Mouse (Mus musculus) gastrocnemius, adult 18-20 months (tissue): ENCODE data around the gene Nav2. TPM values are rescaled to one million over a fixed set of nuclear protein-coding genes. Genes with fewer than 3 reads are reported as not detected.

Source experiments
- DNase-seq: peaks from one replicate; pipeline ENCODE4 v3.0.0; 2021; ENCODE audit warnings: low spot score
- total RNA-seq, 2 experiments: library from RNA; stranded (reverse); gene quantifications; 2 replicates each; pipeline ENCODE4 v1.2.3; 2021

Nav2 gene
- total RNA-seq, 2 experiments from 2014 or later, result 35.3 to 35.4 TPM

DNA sequence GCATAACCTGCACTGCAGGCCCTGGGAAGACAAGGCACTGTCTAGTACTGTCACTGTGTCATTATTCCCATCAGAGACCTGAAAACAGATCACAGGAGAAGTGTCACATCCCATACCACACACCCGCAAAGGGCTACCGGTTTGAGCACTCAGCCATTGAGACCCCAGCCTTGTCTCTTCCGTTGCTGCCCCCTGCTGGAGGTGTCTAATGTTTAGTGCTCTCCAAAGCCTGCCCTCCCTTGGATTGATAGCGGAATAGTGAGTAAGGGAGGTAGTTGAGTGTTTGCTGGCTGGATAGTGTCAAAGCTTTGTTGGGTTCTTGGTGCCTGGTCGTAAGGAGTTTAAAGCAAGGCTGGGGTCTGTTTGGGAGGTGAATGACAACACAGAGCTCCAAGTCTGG is 568.1 kb downstream of the Nav2 start:
- no peak for DNase-seq

DNA sequence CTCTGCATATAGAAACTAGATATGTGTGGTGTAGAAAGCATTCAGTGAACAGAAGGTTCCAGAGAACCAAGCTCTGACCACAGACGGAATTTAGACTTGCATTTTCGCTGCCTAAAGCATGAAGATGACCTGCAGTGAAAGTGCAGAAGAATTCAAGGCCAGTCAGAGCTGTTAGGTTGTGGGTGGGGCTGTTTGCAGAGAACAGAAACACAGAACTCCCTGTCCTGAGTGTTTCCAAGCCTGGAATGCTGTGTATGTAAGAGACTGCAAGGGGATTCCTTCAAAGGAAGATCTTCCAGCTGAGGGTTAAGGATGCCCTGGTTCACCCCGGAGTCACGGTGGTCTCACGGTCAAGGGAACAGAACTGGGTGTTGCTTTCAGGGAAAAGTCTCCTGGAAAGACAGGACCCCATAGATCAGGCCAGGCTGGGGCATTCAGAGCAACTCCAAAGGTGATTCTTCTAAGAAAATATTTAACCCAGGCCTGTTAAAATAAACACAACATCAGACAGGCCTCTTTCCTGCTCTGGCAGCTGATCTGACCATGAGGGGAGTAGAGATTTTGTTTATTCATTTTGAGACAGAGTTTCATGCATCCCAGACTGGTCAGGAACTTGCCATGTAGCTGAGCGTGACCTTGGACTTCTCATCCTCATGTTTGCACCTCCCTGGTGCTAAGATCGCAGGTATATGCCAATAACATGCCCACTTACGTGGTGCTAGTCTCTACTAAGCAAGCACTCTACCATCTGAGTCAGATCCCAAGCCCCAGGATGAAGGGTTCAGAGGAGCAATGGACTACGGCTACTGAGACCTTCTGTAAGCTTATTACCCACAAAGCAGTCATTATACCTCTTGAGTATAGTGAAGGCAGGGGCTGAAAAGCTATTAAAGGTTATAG is 568.8 kb downstream of the Nav2 start:
- no peak for DNase-seq

DNA sequence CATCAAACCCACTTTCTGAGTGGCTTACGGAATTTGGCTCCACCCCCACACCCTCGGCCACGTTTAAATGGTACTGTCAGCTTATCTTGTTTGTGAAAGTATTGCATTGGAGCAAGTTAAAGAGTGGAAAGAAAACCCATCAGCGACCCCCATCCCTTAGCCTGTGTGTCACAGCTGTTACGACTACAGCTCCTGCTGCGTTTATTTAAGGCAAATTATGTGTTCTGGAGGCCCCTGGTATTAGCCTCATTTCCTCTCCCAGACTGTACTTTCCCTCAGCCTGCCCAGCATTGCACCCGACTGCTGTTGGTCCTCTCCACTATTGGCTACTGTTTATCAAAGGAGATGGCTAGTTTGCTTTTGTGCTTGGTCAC is 569.4 kb downstream of the Nav2 start:
- DNase-seq, result no peak

DNA sequence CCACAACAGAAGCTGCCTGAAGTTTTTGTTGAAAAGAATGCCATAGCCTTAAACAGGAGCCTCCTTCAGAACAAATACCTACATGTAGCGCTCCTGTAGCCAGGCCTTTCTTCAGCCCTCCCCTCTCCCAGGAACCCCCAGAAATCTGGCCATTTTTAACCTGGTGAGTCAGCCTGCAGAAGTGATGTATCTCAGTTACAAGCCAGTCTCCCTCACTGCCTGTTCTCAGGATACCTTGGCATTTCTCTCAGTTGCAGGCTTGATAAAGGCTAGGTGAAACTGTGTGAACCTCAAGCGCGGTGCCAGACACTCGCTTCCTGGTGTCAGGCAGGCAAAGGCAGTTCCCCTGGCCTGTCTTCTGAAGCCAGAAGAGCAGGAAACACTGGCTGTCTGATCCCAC is 570.4 kb downstream of the Nav2 start:
- no peak for DNase-seq

DNA sequence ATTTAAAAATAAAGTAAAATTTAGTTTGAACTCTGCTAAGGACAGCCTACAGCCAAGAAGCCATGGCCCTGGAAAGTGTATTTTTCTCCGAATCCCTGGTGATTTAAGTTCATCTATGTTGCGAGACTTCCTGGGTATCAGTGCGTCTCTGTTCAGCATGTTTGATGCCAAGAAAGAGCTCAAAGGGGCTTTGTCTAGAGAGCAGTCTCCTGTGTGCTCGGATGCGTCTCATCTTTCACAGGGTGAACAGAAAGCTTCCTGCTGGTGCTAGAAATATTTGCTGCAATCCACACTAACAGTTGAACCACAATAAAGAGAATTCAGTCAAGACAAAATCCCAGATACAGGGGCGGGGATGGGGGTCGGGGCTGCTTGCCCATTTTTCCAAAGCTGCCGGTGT is 572.4 kb downstream of the Nav2 start:
- DNase-seq, result no peak

DNA sequence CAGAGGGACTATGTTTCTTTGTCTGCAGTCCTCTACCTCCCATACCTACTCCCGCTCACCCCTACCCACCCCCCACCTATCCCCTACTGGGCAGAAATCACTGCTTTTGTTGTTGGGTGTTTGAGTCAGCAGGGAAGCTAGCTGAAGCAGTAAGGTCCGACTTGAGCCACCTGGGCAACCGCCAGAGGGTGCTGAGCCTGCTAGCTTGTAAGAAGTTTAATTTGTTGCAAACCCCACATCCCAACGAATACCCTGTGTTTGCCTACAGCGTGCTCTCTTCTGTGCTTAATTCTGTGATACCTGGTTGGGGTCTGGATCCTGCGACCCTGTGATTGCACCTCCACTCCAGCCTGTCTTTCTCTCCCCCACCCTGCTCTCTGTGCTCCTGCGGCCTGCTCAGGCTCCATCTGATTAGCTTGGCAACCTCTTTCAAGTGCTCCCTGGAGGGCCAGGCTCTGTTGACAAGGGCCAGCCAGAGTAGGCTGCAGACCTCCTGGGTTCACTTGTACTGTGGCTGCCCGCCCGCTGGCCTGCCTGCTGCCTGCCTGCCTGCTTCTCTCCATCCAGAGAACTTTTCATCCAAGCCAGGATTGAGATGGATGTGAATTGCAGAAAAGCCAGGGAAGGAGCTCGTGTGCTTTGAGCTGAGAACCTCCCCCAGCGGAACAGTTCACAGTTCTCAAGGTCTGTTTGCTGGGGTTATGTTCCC is 575.7 kb downstream of the Nav2 start:
- DNase-seq, result no peak

DNA sequence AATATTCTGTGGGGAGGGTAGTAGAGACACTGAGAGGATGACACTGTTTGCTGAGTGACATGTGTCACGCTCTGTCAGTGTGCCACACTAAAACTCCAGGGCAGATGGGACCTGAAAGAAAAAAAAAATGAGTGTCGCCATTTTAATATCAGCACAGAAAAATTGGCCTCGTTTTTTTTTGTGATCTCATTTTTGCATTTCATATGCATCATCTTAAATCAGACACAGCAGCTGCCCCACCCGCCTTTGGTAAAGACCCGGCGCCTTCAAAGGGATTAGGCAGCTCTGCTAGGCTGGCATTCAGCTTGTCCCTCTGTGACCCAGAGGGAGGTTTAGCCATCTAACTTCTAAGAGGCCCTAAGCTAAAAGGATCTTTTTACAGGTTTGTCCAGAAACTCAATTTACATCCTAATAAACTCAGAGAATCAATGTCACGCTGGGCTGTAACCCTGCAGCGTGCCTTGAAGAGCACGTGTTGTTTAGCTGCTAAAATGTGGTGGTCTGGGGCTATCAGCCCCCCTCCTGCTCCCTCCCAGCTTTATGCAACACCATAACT is 576.9 kb downstream of the Nav2 start:
- DNase-seq, result no peak

DNA sequence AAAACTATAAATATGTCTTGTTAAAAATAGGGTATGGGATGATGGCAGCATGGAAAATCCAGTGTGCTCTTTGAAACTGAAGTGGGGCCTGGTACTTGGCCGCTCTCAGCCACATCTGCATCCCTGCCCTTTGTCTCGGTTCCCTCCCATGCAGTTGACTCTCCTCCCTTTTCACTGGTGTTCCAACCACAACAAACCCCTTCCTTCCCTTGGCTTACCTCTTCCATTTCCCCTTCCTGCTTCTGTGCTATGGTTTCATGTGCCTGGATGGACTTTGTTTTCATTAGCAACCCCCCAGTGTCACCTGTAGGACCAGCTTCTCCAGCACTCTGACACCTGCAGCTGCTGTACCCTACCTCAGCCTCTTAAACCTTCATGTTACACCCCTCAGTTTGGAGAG is 578.8 kb downstream of the Nav2 start:
- DNase-seq, result no peak

DNA sequence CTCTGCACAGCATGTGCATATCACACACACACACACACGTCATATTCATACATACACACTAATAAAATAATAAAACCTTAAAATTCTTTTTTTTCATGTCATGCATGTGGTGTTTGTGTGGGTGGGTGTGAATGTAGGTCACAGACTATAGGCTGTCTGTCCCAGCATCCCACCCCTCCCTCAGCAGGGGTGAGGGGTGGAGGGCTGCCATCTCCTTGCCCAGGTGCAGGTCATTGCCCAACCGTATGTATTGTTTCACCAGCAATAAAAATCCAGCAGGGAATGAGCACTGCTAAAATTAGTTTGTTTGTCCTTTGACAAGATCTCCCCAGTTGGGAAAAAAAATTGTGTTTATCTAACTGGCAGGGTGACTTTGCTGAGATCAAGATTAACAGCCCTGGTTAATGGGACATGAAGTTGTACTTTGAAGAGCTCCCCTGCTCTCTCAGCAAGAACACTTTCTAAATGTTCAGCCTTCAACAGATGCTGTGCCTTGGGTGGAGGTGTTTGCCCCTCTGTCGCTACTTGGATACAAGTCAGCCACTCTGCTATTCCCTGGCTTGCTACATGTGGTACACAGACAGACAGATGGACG is 580.1 kb downstream of the Nav2 start:
- DNase-seq, result no peak

DNA sequence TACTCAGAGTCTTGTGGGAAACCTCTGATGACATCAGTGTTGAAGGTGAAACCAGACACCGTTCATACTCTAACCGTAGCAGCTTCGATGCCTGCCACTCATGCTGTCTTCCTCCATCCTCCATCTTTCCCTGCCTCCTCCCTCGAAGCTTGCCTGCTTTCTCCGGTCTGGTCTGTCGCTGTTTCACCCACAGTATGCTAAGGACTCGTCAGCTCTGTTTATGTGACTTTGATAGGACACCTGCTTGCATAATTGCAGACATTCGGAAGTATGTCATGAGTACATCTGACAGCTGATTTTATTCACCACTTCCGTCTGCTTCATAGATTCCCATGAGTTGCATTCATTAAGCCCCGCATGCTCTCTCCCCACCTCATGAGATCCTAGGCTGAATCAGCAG is 582.3 kb downstream of the Nav2 start:
- no peak for DNase-seq

DNA sequence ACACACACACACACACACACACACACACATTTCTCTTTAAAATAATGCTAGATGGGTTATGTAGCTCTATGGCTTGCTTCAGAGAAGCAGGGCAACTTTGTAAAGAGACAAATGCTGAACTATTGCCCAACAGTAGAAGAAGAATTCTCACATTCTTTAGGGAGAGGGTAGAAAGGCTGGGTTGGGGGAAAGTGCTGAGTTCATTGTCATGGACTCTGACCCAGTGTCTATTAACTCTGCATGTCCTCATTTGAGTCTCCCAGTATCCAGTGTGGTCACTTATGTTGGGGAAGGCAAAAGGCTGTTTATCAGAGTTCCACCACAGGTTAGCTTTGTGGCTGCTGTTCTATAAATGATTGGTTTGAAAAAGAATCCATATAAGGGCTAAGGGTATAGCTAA is 584.1 kb downstream of the Nav2 start:
- DNase-seq, result no peak

DNA sequence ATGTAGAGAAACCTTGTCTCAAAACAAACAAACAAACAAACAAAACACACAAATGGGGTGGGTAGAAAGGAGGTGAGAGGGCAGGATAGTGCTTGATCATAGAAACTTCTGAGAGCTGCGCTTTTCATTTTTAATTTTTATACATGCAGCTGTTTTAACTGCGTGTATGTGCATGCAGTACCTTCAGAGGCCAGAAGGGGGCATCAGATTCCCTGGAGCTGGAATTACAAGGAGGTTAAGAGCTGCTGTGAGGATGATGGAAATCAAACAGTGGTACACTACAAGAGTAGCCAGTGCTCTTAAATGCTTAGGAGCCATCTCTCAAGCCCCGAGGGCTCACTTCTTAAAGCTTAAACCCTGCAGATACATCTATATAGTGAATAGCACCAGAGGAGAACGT is 584.7 kb downstream of the Nav2 start:
- peak; percentile 16 for DNase-seq

DNA sequence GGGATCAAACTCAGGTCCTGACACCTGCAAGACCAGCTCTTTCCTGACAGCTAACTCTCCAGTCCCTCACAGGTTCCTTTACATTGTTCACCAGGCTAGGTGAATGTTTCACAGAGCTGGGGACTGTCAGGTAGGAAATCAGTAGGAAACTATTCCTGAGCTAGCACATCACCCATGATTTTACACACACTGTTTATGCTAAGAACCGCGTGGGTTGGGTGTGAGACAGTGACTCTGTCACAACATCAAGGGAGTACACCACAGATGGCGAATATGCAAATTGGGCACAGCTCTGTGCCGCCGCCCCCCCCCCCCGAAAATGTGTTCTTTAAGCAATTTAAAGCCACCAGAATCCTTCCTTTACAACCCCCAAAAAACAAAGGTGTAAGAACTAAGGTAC is 586.1 kb downstream of the Nav2 start:
- DNase-seq, result no peak

DNA sequence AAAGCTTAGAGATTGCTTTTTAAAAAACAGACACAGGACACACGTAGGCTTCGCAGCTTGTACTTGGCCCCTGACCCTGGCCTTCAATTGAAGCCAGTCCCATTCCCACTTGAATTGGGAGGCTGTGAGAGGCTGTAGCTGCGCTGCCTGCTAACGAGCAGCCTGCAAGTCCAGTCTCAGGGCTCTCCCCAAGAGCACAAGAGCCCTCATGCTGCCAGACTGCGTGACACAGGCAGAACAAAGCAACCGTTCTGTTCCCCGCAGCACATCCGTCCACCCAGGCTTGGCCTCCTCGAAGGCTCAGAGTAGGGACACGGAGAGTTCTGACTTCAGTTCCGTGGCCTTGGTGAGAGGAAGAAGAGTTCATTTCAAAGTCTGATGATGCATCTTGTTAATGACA is 587.6 kb downstream of the Nav2 start:
- no peak for DNase-seq

DNA sequence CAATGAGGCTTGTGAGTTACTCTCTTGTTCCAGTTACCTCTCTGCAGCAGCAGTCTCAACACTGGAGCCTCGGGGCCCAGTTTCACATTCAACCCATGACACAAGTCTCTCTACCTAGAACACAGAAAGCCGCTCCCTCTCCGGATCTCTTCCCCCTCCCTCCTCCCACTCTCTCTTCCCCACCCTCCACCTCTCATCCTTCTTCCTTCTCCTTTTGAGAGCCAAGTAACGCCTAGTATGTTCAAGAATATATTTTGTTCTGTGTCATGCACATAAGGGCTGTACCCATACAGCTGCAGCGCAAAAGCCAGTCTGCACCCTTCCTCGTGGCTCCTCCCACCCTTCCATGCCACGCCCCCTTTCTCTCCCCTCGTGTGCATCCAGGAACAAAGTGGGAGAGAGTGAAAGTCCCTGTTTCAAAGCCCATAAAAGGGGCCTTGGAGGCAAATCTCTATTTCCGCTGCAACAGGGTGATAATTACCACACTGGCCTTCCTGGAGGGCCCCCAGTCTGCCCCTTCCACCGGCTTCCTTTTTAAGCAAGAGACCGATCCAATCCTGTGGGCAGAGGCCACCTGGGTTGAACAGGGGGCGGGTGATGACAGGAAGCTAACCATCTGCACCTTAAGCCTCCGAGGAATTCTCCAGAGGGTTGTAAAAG is 588.4 kb downstream of the Nav2 start:
- DNase-seq, result no peak

DNA sequence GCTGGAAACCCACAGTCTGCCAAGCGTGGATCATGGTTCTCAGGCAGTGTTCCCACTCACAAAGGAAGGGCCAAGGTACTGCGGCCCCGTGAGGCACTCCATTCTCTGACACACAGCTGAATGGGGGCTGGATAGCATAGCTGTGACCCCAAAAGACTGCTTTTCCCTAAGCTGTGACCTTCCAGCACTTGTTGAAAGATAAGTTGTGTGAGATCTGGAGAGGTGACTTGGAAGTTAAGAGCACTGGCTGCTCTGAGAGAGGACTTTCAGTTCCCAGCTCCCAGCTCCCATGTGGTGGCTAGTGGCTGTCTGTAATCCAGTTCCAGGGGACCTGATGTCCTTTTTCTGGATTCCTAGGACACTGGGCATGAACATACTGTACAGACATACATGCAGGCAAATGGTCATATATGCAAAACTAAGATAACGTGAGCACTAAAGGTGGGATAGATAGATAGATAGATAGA is 588.9 kb downstream of the Nav2 start:
- no peak for DNase-seq

DNA sequence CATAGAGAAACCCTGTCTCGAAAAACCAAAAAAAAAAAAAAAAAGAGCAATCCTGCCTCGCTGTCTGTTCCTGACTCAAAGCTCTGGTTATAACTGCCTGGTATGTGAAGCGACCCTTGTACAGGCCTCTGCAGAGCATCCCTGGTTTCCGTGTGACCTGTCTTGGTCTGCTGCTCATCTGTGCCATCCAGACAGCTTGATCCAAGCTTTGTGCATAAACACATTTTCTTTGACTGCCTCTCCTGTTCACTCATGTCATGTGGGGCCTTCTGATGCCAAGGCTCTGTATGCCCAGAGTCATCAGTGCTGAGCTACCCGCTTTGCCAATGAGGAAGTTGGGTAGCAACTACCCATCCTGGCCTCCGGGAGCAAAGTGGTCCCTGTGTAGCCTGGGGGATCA is 591.1 kb downstream of the Nav2 start:
- DNase-seq, result no peak

DNA sequence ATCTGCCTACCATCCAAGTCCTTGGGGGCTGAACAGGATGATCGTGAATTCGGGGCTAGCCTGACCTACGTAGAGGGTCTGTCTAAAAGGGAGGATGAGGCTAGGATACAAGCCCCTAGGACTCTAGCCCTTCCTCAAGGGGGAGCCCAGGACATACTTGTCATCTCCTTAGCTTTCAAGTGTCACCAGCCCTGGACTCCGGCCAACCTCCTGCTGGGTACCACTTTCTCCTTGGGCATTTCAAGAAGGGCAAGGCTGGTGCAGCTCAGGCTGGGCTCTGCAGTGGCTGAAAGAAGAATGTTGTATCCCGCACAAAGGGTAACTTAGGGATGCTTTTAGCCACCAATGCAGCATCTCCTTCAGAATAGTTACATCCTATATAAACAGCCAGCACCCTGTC is 592.4 kb downstream of the Nav2 start:
- DNase-seq, result no peak

DNA sequence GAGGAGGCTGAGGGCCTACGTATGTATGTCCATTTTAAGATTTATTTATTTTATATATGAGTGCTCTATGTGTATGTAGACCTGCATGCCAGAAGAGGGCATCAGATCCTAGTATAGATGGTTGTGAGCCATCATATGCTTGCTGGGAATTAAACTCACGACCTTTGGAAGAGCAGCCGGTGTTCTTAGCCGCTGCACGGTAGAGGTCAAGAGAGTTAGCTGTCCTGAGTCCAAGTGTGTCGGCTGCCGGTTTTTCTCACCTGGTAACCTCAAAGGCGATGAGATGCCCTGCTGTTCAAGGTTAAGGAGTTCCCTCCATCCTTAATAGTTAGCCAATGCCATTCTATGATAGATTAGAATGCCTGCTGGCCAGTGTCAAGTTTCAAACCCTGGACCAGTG is 594.9 kb downstream of the Nav2 start:
- DNase-seq, result no peak

DNA sequence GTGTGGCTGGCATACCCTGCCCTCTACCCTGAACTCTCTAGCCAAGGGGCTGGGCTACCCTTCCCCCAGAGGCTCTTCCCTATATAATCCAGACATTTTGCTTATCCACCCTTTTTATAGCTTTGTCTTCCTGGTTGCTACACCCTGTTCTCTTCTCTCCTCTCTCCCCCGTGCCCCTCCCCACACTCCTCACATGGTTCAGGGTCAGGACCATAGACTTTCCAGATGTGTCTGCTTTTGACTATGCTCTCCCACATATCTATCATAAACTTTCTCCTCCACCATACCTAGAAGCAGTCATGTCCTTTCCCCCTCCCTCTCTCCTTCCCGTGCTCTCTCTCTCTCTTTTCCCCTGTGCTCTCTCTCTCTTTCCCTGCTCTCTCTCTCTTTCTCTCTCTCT is 595.4 kb downstream of the Nav2 start:
- DNase-seq, result no peak

DNA sequence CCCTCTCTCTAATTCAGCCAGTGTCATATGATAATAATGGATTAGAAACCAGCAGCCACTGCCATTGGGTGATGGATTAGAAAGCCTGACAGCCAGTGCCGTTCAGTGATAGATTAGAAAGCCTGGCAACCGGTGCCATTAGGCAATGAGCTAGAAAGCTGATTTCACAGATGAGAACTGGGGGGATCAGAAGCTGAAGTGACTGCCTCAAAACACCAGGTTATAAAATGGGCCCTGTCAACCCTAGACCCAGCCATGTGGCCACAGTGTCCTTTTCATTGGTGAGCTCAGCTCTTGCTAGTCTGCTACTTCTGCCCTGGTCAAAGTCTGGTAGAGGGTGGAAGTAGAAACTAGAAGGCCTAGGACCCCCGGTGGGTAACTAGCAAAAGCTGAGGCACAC is 595.8 kb downstream of the Nav2 start:
- DNase-seq, result no peak

DNA sequence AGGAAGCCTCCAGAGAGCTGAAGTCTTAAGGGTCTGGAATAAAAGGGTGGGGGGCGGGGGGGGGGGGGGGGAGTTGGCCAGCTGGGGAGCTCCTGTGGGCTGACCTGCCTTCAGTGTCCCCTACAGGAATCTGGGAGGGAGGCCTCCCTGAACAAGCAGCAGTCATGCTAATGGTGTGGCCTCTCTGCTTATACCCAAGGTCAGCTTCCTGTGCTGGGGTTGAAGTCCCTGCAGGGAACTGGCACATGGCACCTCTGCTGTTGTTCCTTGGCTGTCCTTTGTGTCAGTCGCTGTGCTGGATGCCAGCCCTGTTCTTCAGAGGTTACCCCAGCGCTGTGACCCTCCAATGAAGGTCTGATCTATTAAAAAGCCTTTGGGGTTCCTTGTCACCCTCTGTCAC is 596.5 kb downstream of the Nav2 start:
- no peak for DNase-seq
